Mouse (Mus musculus) kidney, embryonic 14.5 days (tissue): ENCODE results near the gene Nav2. TPM values are rescaled to one million over a fixed set of nuclear protein-coding genes. Genes with fewer than 3 reads are reported as not detected.
A peak's percentile ranks its signal among the peaks of the same experiment; 100 is the strongest.

Source experiments
- ATAC-seq: fragments of 200-750 bp; cut with Nextera tagmentation; 2 replicates; pipeline ENCODE4 v1.8.0; 2017; ENCODE audit warnings: moderate number of reproducible peaks, mild to moderate bottlenecking, moderate TSS enrichment, moderate library complexity; ENCODE audit not compliant: low FRiP score, low TSS enrichment
- H3K27ac ChIP-seq: fragments of 300-500 bp; sonication (generic); 2 replicates; pipeline ENCODE4 v1.5.1; 2014; ENCODE audit warnings: low read depth, mild to moderate bottlenecking, low read length, moderate library complexity, mixed read lengths
- H3K27me3 ChIP-seq: fragments of 300-500 bp; sonication (generic); 2 replicates; pipeline ENCODE4 v1.6.1; 2014; ENCODE audit warnings: mild to moderate bottlenecking, low read length; ENCODE audit not compliant: control insufficient read depth, insufficient read depth
- H3K36me3 ChIP-seq: fragments of 300-500 bp; sonication (generic); 2 replicates; pipeline ENCODE4 v1.6.1; 2014; ENCODE audit warnings: low read length, mixed read lengths; ENCODE audit not compliant: control insufficient read depth, insufficient read depth
- H3K4me1 ChIP-seq: fragments of 300-500 bp; sonication (generic); 2 replicates; pipeline ENCODE4 v1.6.1; 2014; ENCODE audit warnings: low read length, mixed read lengths; ENCODE audit not compliant: control insufficient read depth, insufficient read depth
- H3K4me2 ChIP-seq: fragments of 300-500 bp; sonication (generic); replicated peaks from 2 replicates; pipeline ENCODE4 v1.6.1; 2014; ENCODE audit warnings: low read depth, mild to moderate bottlenecking, low read length
- H3K4me3 ChIP-seq: fragments of 300-500 bp; sonication (generic); 2 replicates; pipeline ENCODE4 v1.5.1; 2014; ENCODE audit warnings: mild to moderate bottlenecking, low read length
- H3K9ac ChIP-seq: fragments of 300-500 bp; sonication (generic); 2 replicates; pipeline ENCODE4 v1.6.1; 2014; ENCODE audit warnings: low read depth, mild to moderate bottlenecking, low read length, moderate library complexity
- H3K9me3 ChIP-seq: fragments of 300-500 bp; sonication (generic); 2 replicates; pipeline ENCODE4 v1.6.1; 2016; ENCODE audit warnings: low read length; ENCODE audit not compliant: control insufficient read depth
- WGBS: fragments of 180-500 bp; shearing (Covaris S2); extraction: QIAGEN DNeasy Blood & Tissue Kit; methylation state at CpG from one replicate; pipeline ENCODE4 v1.1.7; 2014; 5-methylcytosine and 5-hydroxymethylcytosine counted together
- polyA plus RNA-seq: library from polyadenylated mRNA; unstranded; fragments of >200 nt; fragmentation: Nextera tagmentation; extraction: Ambion mirVana; gene quantifications from 2 replicates; pipeline ENCODE4 v1.2.1, GENCODE M21; 2014

Gene Nav2
- polyA plus RNA-seq, 1 experiment from 2014 or later: 49.2 TPM

- Histone ChIP-seq H3K9me3 (no peaks in the 10 kb centered on the region), H3K4me2 (no peak overlapping the region), H3K4me3 (no peak overlapping the region), H3K9ac (no peak overlapping the region), H3K36me3 (no peaks in the 10 kb centered on the region), H3K27ac (no peak overlapping the region), H3K27me3 (no peaks in the 10 kb centered on the region), H3K4me1 (no peaks in the 10 kb centered on the region)
- ATAC-seq: no peak
- 67% methylated on average over 4 of the region's 4 CpGs for WGBS
These were observed 123.7 kb downstream of the Nav2 start for GRCm38 (mm10) chr7:49032216-49032615.

GRCm38 (mm10) chr7:49034253-49034652 is 125.7 kb downstream of the Nav2 start:
- H3K9ac ChIP-seq: no peak overlapping the region
- no peaks in the 10 kb centered on the region for H3K27me3 ChIP-seq
- no peak overlapping the region for H3K4me3 ChIP-seq
- H3K36me3 ChIP-seq: no peaks in the 10 kb centered on the region
- 74% methylated on average over 2 of the region's 2 CpGs for WGBS
- no peaks in the 10 kb centered on the region for H3K9me3 ChIP-seq
- H3K27ac ChIP-seq: no peak overlapping the region
- no peak overlapping the region for H3K4me2 ChIP-seq
- H3K4me1 ChIP-seq: no peaks in the 10 kb centered on the region
- ATAC-seq: no peak

- Histone ChIP-seq H3K9me3 (no peaks in the 10 kb centered on the region), H3K4me3 (no peak overlapping the region), H3K27ac (no peak overlapping the region), H3K9ac (no peak overlapping the region), H3K4me1 (no peaks in the 10 kb centered on the region), H3K36me3 (no peaks in the 10 kb centered on the region), H3K27me3 (no peaks in the 10 kb centered on the region), H3K4me2 (no peak overlapping the region)
- 59% methylated on average over 8 of the region's 8 CpGs for WGBS
- no peak for ATAC-seq
These were observed 131.6 kb downstream of the Nav2 start for GRCm38 (mm10) chr7:49040163-49040562.

GRCm38 (mm10) chr7:49041334-49042070 is 133.0 kb downstream of the Nav2 start:
- 56% methylated on average over 4 of the region's 4 CpGs for WGBS
- ATAC-seq: no peak

GRCm38 (mm10) chr7:49045499-49046346 is 137.2 kb downstream of the Nav2 start:
- H3K36me3 ChIP-seq: no peaks in the 10 kb centered on the region
- no peak overlapping the region for H3K4me2 ChIP-seq
- no peak overlapping the region for H3K27ac ChIP-seq
- no peak overlapping the region for H3K9ac ChIP-seq
- 60% methylated on average over 6 of the region's 6 CpGs for WGBS
- ATAC-seq: peak; percentile 44; the same call in 1 of the 2 replicates
- H3K4me1 ChIP-seq: peaks cover 14% of the 10 kb centered on the region
- H3K27me3 ChIP-seq: no peaks in the 10 kb centered on the region
- H3K4me3 ChIP-seq: no peak overlapping the region
- no peaks in the 10 kb centered on the region for H3K9me3 ChIP-seq

More at GRCm38 (mm10) chr7:49041334-49042070, 133.0 kb downstream of the Nav2 start:
- no peaks in the 10 kb centered on the region for H3K9me3 ChIP-seq
- H3K27ac ChIP-seq: no peak overlapping the region
- H3K4me2 ChIP-seq: no peak overlapping the region
- H3K27me3 ChIP-seq: no peaks in the 10 kb centered on the region
- H3K9ac ChIP-seq: no peak overlapping the region
- no peak overlapping the region for H3K4me3 ChIP-seq
- peaks cover 6% of the 10 kb centered on the region for H3K4me1 ChIP-seq
- no peaks in the 10 kb centered on the region for H3K36me3 ChIP-seq

GRCm38 (mm10) chr7:49046347-49046989 is 138.0 kb downstream of the Nav2 start:
- H3K27me3 ChIP-seq: no peaks in the 10 kb centered on the region
- peak; percentile 70 for ATAC-seq

GRCm38 (mm10) chr7:49047336-49047735 is 138.8 kb downstream of the Nav2 start:
- H3K4me3 ChIP-seq: no peak overlapping the region
- H3K4me2 ChIP-seq: no peak overlapping the region
- no peak overlapping the region for H3K27ac ChIP-seq
- no peaks in the 10 kb centered on the region for H3K9me3 ChIP-seq
- H3K27me3 ChIP-seq: no peaks in the 10 kb centered on the region
- H3K36me3 ChIP-seq: no peaks in the 10 kb centered on the region
- ATAC-seq: peak; percentile 22; the same call in 1 of the 2 replicates
- H3K4me1 ChIP-seq: peaks cover 14% of the 10 kb centered on the region
- H3K9ac ChIP-seq: no peak overlapping the region
- WGBS: 34% methylated on average over 8 of the region's 8 CpGs

More at GRCm38 (mm10) chr7:49046347-49046989, 138.0 kb downstream of the Nav2 start:
- H3K9ac ChIP-seq: no peak overlapping the region
- no peak overlapping the region for H3K4me2 ChIP-seq
- 31% methylated on average over 6 of the region's 6 CpGs for WGBS
- no peaks in the 10 kb centered on the region for H3K9me3 ChIP-seq
- peaks cover 14% of the 10 kb centered on the region for H3K4me1 ChIP-seq
- no peaks in the 10 kb centered on the region for H3K36me3 ChIP-seq
- no peak overlapping the region; the same call in 1 of the 2 replicates for H3K27ac ChIP-seq
- H3K4me3 ChIP-seq: no peak overlapping the region

GRCm38 (mm10) chr7:49052871-49053618 is 144.5 kb downstream of the Nav2 start:
- Histone ChIP-seq H3K27me3 (no peaks in the 10 kb centered on the region), H3K4me1 (no peaks in the 10 kb centered on the region), H3K27ac (no peak overlapping the region), H3K9ac (no peak overlapping the region), H3K9me3 (no peaks in the 10 kb centered on the region), H3K4me2 (no peak overlapping the region), H3K36me3 (no peaks in the 10 kb centered on the region), H3K4me3 (no peak overlapping the region)
- 84% methylated on average over 9 of the region's 9 CpGs for WGBS
- peak; percentile 20; the same call in 1 of the 2 replicates for ATAC-seq
